Mouse (Mus musculus) G1E (cell line): ENCODE measurements around the gene Gse1.

ENCODE experiments used
- CTCF ChIP-seq: IDR thresholded peaks from 2 replicates; pipeline ENCODE4 v1.5.1; 2012; ENCODE audit warnings: low read depth, low read length, inconsistent platforms, mixed read lengths
- TAL1 ChIP-seq: conservative IDR thresholded peaks from 2 replicates; pipeline ENCODE4 v1.6.1; 2012; ENCODE audit warnings: low read depth, low read length, inconsistent platforms, mixed read lengths

- no peak for TF ChIP-seq CTCF
- TF ChIP-seq TAL1: peak; percentile 65; the same call in 1 of the 2 replicates
Observed at GRCm38 (mm10) chr8:120369956-120370355, 141.7 kb downstream of the Gse1 start.
